Mouse (Mus musculus) heart, postnatal 0 days (tissue): ENCODE data around the gene Ift80. TPM values are rescaled to one million over a fixed set of nuclear protein-coding genes. Genes with fewer than 3 reads are reported as not detected.
A peak's percentile ranks its signal among the peaks of the same experiment; 100 is the strongest.

Experiments
- ATAC-seq: fragments of 200-750 bp; cut with Nextera tagmentation; 2 replicates; pipeline ENCODE4 v1.8.0; 2017; ENCODE audit warnings: low read depth, moderate number of reproducible peaks, moderate library complexity; ENCODE audit not compliant: insufficient read depth
- DNase-seq: peaks from one replicate; pipeline ENCODE4 v3.0.0-alpha.2; 2016; ENCODE audit warnings: low spot score
- H3K27ac ChIP-seq: fragments of 300-500 bp; sonication (generic); 2 replicates; pipeline ENCODE4 v1.5.1; 2014; ENCODE audit warnings: low read depth, mild to moderate bottlenecking
- H3K27me3 ChIP-seq: fragments of 300-500 bp; sonication (generic); 2 replicates; pipeline ENCODE4 v1.6.1; 2014; ENCODE audit warnings: low read length, mixed read lengths; ENCODE audit not compliant: control insufficient read depth, insufficient read depth
- H3K36me3 ChIP-seq: fragments of 300-500 bp; sonication (generic); replicated peaks from 2 replicates; pipeline ENCODE4 v1.6.1; 2014; ENCODE audit warnings: low read length, mixed read lengths; ENCODE audit not compliant: control insufficient read depth, insufficient read depth
- H3K4me1 ChIP-seq: fragments of 300-500 bp; sonication (generic); 2 replicates; pipeline ENCODE4 v1.6.1; 2014; ENCODE audit warnings: antibody characterized with exemption; ENCODE audit not compliant: control insufficient read depth, insufficient read depth
- H3K4me2 ChIP-seq: fragments of 300-500 bp; sonication (generic); 2 replicates; pipeline ENCODE4 v1.6.1; 2014; ENCODE audit warnings: low read depth, mild to moderate bottlenecking, low read length, moderate library complexity
- H3K4me3 ChIP-seq: fragments of 300-500 bp; sonication (generic); 2 replicates; pipeline ENCODE4 v1.5.1; 2014; ENCODE audit warnings: low read depth, low read length
- H3K9ac ChIP-seq: fragments of 300-500 bp; sonication (generic); replicated peaks from 2 replicates; pipeline ENCODE4 v1.6.1; 2014; ENCODE audit warnings: low read depth, low read length, mixed read lengths
- H3K9me3 ChIP-seq: fragments of 300-500 bp; sonication (generic); replicated peaks from 2 replicates; pipeline ENCODE4 v1.6.1; 2016; ENCODE audit warnings: low read length; ENCODE audit not compliant: control insufficient read depth
- CTCF ChIP-seq: IDR thresholded peaks from 2 replicates; pipeline ENCODE4 v1.5.1; 2016; ENCODE audit warnings: antibody characterized with exemption, control low read depth, low read depth
- EP300 ChIP-seq: IDR thresholded peaks from 2 replicates; pipeline ENCODE4 v1.6.1; 2016; ENCODE audit warnings: antibody characterized with exemption, low read depth
- WGBS: fragments of 180-500 bp; shearing (Covaris S2); extraction: QIAGEN DNeasy Blood & Tissue Kit; methylation state at CpG from one replicate; pipeline ENCODE4 v1.1.7; 2014; 5-methylcytosine and 5-hydroxymethylcytosine counted together
- polyA plus RNA-seq: library from polyadenylated mRNA; unstranded; fragments of >200 nt; fragmentation: Nextera tagmentation; extraction: Ambion mirVana; gene quantifications from 2 replicates; pipeline ENCODE4 v1.2.1, GENCODE M21; 2015
- total RNA-seq: library from RNA; depleted of rRNA; stranded (reverse); fragments of >200 nt; gene quantifications from 2 replicates; pipeline ENCODE4 v1.2.3, GENCODE M21; 2014; ENCODE audit warnings: low replicate concordance

The Ift80 gene
- total and polyA plus RNA-seq, 2 experiments from 2014 or later = 2.8 to 3.2 TPM

- H3K27me3 ChIP-seq = no peaks in the 10 kb centered on the region
- ATAC-seq (no peak), DNase-seq (no peak)
- WGBS = 35% methylated on average over 13 of the region's 13 CpGs
- no peak overlapping the region for H3K27ac ChIP-seq
- H3K4me2 ChIP-seq = peak overlapping the region; percentile 62
- H3K4me1 ChIP-seq = no peaks in the 10 kb centered on the region
- TF ChIP-seq CTCF (no peak), EP300 (no peak)
- peak overlapping the region; percentile 72; the same call in 1 of the 2 replicates for H3K9ac ChIP-seq
- H3K9me3 ChIP-seq = no peaks in the 10 kb centered on the region
- H3K36me3 ChIP-seq = no peaks in the 10 kb centered on the region
- peak overlapping the region; percentile 94 for H3K4me3 ChIP-seq
These were observed 41.4 kb upstream of the Ift80 start for GRCm38 (mm10) chr3:69045750-69046149.

- no peaks in the 10 kb centered on the region for H3K27me3 ChIP-seq
- H3K4me2 ChIP-seq = peak overlapping the region; percentile 62
- no peaks in the 10 kb centered on the region for H3K9me3 ChIP-seq
- no peaks in the 10 kb centered on the region for H3K36me3 ChIP-seq
- WGBS = 4% methylated on average over 9 of the region's 9 CpGs
- DNase-seq (peak; percentile 33), ATAC-seq (peak; percentile 9)
- no peaks in the 10 kb centered on the region for H3K4me1 ChIP-seq
- peak overlapping the region; percentile 94 for H3K4me3 ChIP-seq
- no peak for TF ChIP-seq EP300
- no peak for TF ChIP-seq CTCF
- peak overlapping the region; percentile 72 for H3K9ac ChIP-seq
- H3K27ac ChIP-seq = peak overlapping the region; percentile 87
These were observed 41.0 kb upstream of the Ift80 start for GRCm38 (mm10) chr3:69045400-69045703.

GRCm38 (mm10) chr3:69044645-69045399 is 40.5 kb upstream of the Ift80 start, which contains the start of gene Trim59:
Gene Trim59, minus strand, starts transcription at chr3:69044755.
- TF ChIP-seq EP300 (no peak; the same call in 1 of the 2 replicates), CTCF (no peak)
- under 1% methylated on average over 79 of the region's 80 CpGs for WGBS
- Histone ChIP-seq H3K9me3 (no peaks in the 10 kb centered on the region), H3K36me3 (no peaks in the 10 kb centered on the region), H3K9ac (peak within 1 kb of the TSS; percentile 72), H3K27me3 (no peaks in the 10 kb centered on the region), H3K4me1 (no peaks in the 10 kb centered on the region), H3K27ac (peak within 1 kb of the TSS; percentile 87), H3K4me2 (peak within 1 kb of the TSS; percentile 62), H3K4me3 (peak within 1 kb of the TSS; percentile 94)
- ATAC-seq = peak; percentile 94
- DNase-seq = peak; percentile 93

GRCm38 (mm10) chr3:69044167-69044591 is 39.8 kb upstream of the Ift80 start:
- no peak for DNase-seq
- Histone ChIP-seq H3K4me3 (peak overlapping the region; percentile 94), H3K27me3 (no peaks in the 10 kb centered on the region), H3K27ac (peak overlapping the region; percentile 87), H3K36me3 (no peaks in the 10 kb centered on the region), H3K4me1 (no peaks in the 10 kb centered on the region), H3K4me2 (peak overlapping the region; percentile 62), H3K9ac (peak overlapping the region; percentile 72), H3K9me3 (no peaks in the 10 kb centered on the region)
- under 1% methylated on average over 42 of the region's 42 CpGs for WGBS
- TF ChIP-seq CTCF (no peak), EP300 (no peak)
- peak; percentile 45 for ATAC-seq

- Histone ChIP-seq H3K4me1 (no peaks in the 10 kb centered on the region), H3K36me3 (no peaks in the 10 kb centered on the region), H3K27me3 (no peaks in the 10 kb centered on the region), H3K9ac (no peak overlapping the region), H3K4me2 (peak overlapping the region; percentile 36), H3K9me3 (no peaks in the 10 kb centered on the region), H3K27ac (no peak overlapping the region), H3K4me3 (peak overlapping the region; percentile 4; the same call in 1 of the 2 replicates)
- ATAC-seq (no peak), DNase-seq (no peak)
- WGBS = 59% methylated on average over 5 of the region's 5 CpGs
- TF ChIP-seq CTCF (no peak), EP300 (no peak)
These were observed 36.9 kb upstream of the Ift80 start for GRCm38 (mm10) chr3:69041298-69041697.
